Mouse (Mus musculus): ENCODE data around the gene Sp2.

DNA sequence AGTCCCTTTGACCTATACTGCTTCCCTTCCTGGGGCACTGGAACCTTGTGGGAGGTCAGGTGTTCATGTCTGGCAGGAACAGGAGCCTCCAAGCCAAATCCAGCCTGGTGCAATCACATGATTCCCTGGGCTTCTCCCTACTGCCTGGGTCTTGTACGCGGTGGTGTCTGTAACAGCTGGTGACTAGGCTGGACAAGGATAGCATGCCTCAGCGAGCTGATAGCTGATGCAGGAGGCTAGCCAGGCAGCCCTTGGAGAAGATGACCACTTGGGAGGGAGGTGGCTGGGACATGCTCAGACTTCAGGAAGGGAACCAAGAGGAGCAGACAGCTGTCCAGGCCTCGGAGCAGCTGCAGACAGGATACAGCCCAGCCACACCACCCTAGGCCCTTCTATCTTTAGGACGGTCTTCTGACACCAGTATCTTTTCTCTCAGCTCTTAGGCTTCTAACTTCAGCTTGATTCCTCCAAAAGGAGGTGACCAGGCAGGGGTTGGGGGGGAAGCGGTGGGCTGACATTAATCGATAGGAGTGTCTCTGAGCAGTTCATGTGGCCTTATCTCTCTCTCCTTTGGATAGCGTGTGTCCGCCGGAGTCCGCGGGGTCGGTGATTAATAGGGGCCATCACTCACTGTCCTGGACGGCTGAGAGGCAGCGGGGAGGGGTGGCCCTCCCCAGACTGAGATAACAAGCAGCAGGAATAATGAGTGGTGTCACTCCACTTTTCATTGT lies 76.2 kb downstream of the Sp2 start:
- TF ChIP-seq POLR2A (IDR thresholded peaks at IDR 0.05; ENCODE audit: low read depth, low read length), result no peak
- no peak for TF ChIP-seq USF2 (conservative IDR thresholded peaks at IDR 0.05; ENCODE audit: low read depth, low read length)
- TF ChIP-seq JUND (conservative IDR thresholded peaks at IDR 0.05; ENCODE audit: low read depth, low read length), result no peak
- TF ChIP-seq GABPA (IDR thresholded peaks at IDR 0.05; ENCODE audit: insufficient replicate concordance, low read depth, low read length), result no peak
- no peak for TF ChIP-seq CTCF (conservative IDR thresholded peaks at IDR 0.05 in 1 of 2, IDR thresholded peaks at IDR 0.05 in 1 of 2; ENCODE audit: low read depth in 2 of 2, low read length in 2 of 2)
- no peak for TF ChIP-seq MEF2A (IDR thresholded peaks at IDR 0.05; ENCODE audit: borderline replicate concordance, low read depth, low read length)
- TF ChIP-seq POLR2AphosphoS2 (IDR thresholded peaks at IDR 0.05; ENCODE audit: low read depth, low read length), result no peak
- TF ChIP-seq SMC3 (IDR thresholded peaks at IDR 0.05; ENCODE audit: low read depth, low read length), result no peak
- no peak for TF ChIP-seq MAZ (IDR thresholded peaks at IDR 0.05; ENCODE audit: low read depth, low read length)

Data from CH12.LX (cell line).